Comparison of ENCODE assay signal across 9 mouse cellular contexts in genomic region chr11:85840803-85841145, GRCm38 (mm10). TPM values are rescaled to one million over a fixed set of nuclear protein-coding genes. Genes with fewer than 3 reads are reported as not detected.
DNase-seq lines count a peak whose midpoint lies in the region; ATAC-seq and TF ChIP-seq lines count a peak whose summit lies in the region.
"Had no signal": no experiment of that assay in that cellular context is flagged by ENCODE, and none has a peak within 500 bp of the region (broad histone marks: within the 10 kb centered on the region; RNA-seq: fewer than 3 reads in every experiment).

No protein-coding gene starts in this region.

- no peak overlapping the region for H3K27ac ChIP-seq in testis, adult 2 months (ENCODE audit: control insufficient read depth, insufficient read depth, low read depth, low read length)
- peak overlapping the region; percentile 68 for H3K27ac ChIP-seq in limb, embryonic 11.5 days (replicated peaks; ENCODE audit: low read depth, low read length)
- 0 out of 2 replicates have a peak overlapping the region, but pooled peaks have one; percentile 3 for H3K27ac ChIP-seq in stomach, embryonic 15.5 days

- H3K4me3 ChIP-seq in testis, adult 2 months (ENCODE audit: control insufficient read depth, low read depth, low read length): peak overlapping the region; percentile 2
- H3K4me3 ChIP-seq in limb, embryonic 11.5 days (ENCODE audit: low read depth, low read length): peak overlapping the region; percentile 31
- peak overlapping the region; percentile 15; the same call in 1 of the 2 replicates for H3K4me3 ChIP-seq in stomach, embryonic 15.5 days (replicated peaks)

- no peaks in the 10 kb centered on the region; the same call in 1 of the 2 replicates for H3K9me3 ChIP-seq in limb, embryonic 11.5 days (ENCODE audit: control insufficient read depth, low read length)
- H3K9me3 ChIP-seq in stomach, embryonic 15.5 days: no peaks in the 10 kb centered on the region

- H3K27me3 ChIP-seq in testis, adult 2 months (ENCODE audit: control insufficient read depth, insufficient read depth, low read length): peaks cover 5% of the 10 kb centered on the region
- peaks cover 51% of the 10 kb centered on the region for H3K27me3 ChIP-seq in limb, embryonic 11.5 days (ENCODE audit: control insufficient read depth, insufficient read depth, low read length)
- H3K27me3 ChIP-seq in stomach, embryonic 15.5 days (replicated peaks): peaks cover 51% of the 10 kb centered on the region

- no peak for ATAC-seq in limb, embryonic 11.5 days (ENCODE audit: insufficient number of reproducible peaks, low FRiP score, low TSS enrichment, low read depth)
- ATAC-seq in stomach, embryonic 15.5 days (ENCODE audit: insufficient read depth, low FRiP score, low read depth): no peak
- no peak for ATAC-seq in megakaryocyte progenitor cell, adult 5-6 weeks (replicated peaks; ENCODE audit: poor library complexity)

- TF ChIP-seq CTCF in testis, adult 2 months (IDR thresholded peaks at IDR 0.05; ENCODE audit: control insufficient read depth, insufficient read depth, insufficient replicate concordance, low read depth, low read length): no peak

- peak overlapping the region; percentile 90 for H3K4me2 ChIP-seq in limb, embryonic 11.5 days (ENCODE audit: low read depth, severe bottlenecking)
- peak overlapping the region; percentile 95 for H3K4me2 ChIP-seq in stomach, embryonic 15.5 days

- no peaks in the 10 kb centered on the region for H3K36me3 ChIP-seq in testis, adult 2 months (ENCODE audit: control insufficient read depth, insufficient read depth, low read length)
- H3K36me3 ChIP-seq in limb, embryonic 11.5 days (ENCODE audit: control insufficient read depth, insufficient read depth, low read length): no peaks in the 10 kb centered on the region
- no peaks in the 10 kb centered on the region for H3K36me3 ChIP-seq in stomach, embryonic 15.5 days

- DNase-seq in embryo, embryonic 10.5 days (ENCODE audit: low spot score): peak; percentile 38
- no peak for DNase-seq in embryo, embryonic 10 days (ENCODE audit: low spot score)
- DNase-seq in testis, postnatal 14 days (ENCODE audit: low spot score): no peak
- peak; percentile 65 for DNase-seq in limb, embryonic 11.5 days (ENCODE audit: low spot score)
- no peak for DNase-seq in layer of hippocampus, adult 11-12 months (ENCODE audit: low spot score)

- WGBS in limb, embryonic 11.5 days: 5% methylated on average over 21 of the region's 21 CpGs
- WGBS in stomach, embryonic 15.5 days: 27% methylated on average over 21 of the region's 21 CpGs

- H3K9ac ChIP-seq in limb, embryonic 11.5 days (ENCODE audit: low read length): peak overlapping the region; percentile 70
- no peak overlapping the region for H3K9ac ChIP-seq in stomach, embryonic 15.5 days

- no peak for TF ChIP-seq POLR2A in testis, adult 2 months (IDR thresholded peaks at IDR 0.05; ENCODE audit: control insufficient read depth, low read depth, low read length)

- peaks cover 59% of the 10 kb centered on the region for H3K4me1 ChIP-seq in testis, adult 2 months (ENCODE audit: control insufficient read depth, insufficient read depth, low read length)
- peaks cover 34% of the 10 kb centered on the region for H3K4me1 ChIP-seq in limb, embryonic 11.5 days (ENCODE audit: control insufficient read depth, insufficient read depth, low read length)
- peaks cover 42% of the 10 kb centered on the region for H3K4me1 ChIP-seq in stomach, embryonic 15.5 days

RNA-seq across cellular contexts. Expression of gene Tbx2, which starts 8.4 kb away (rescaled TPM):
- 2.3 and 4.0 TPM in 2 replicates for polyA plus RNA-seq in testis, adult 2 months (2012; rRNA removed)
- 11.3 and 14.9 TPM in 2 replicates for polyA plus RNA-seq in limb, embryonic 11.5 days (2014; fragmentation: Nextera tagmentation; extraction: Ambion mirVana)
- polyA plus RNA-seq in stomach, embryonic 15.5 days (2015; fragmentation: Nextera tagmentation; extraction: Ambion mirVana): 6.0 and 6.6 TPM in 2 replicates
- 0.10 TPM in 1 of 2 replicates, not detected in the other for total RNA-seq in megakaryocyte progenitor cell, adult 5-6 weeks (2015)
- total RNA-seq in megakaryocyte progenitor cell, adult 5-6 weeks (2017): not detected in 2 replicates

RNA-seq across cellular contexts. Expression of gene Gm11444, which starts 9.4 kb away (rescaled TPM):
- polyA plus RNA-seq in testis, adult 2 months (2012; rRNA removed): 5.7 and 8.4 TPM in 2 replicates
- not detected in 2 replicates for polyA plus RNA-seq in limb, embryonic 11.5 days (2014; fragmentation: Nextera tagmentation; extraction: Ambion mirVana)
- not detected in 2 replicates for polyA plus RNA-seq in stomach, embryonic 15.5 days (2015; fragmentation: Nextera tagmentation; extraction: Ambion mirVana)
- not detected in 2 replicates for total RNA-seq in megakaryocyte progenitor cell, adult 5-6 weeks (2015)
- not detected in 2 replicates for total RNA-seq in megakaryocyte progenitor cell, adult 5-6 weeks (2017)
- polyA plus RNA-seq: gonadal fat pad, adult 2 months had no signal

RNA-seq across cellular contexts. Expression of gene Tbx4, which starts 45.4 kb away (rescaled TPM):
- 0.61 TPM in 2 replicates for polyA plus RNA-seq in testis, adult 2 months (2012; rRNA removed)
- polyA plus RNA-seq in limb, embryonic 11.5 days (2014; fragmentation: Nextera tagmentation; extraction: Ambion mirVana): 36.3 and 36.7 TPM in 2 replicates
- polyA plus RNA-seq in stomach, embryonic 15.5 days (2015; fragmentation: Nextera tagmentation; extraction: Ambion mirVana): 0.28 and 0.30 TPM in 2 replicates
- total RNA-seq in megakaryocyte progenitor cell, adult 5-6 weeks (2015): not detected in 2 replicates
- total RNA-seq in megakaryocyte progenitor cell, adult 5-6 weeks (2017): not detected in 2 replicates

Comparison
In these comparisons a context has a peak if more than half of its experiments do, and no peak if none do; other contexts are left out.
1. DNase-seq: peak in embryo, embryonic 10.5 days (single experiment) and limb, embryonic 11.5 days (single experiment); none in embryo, embryonic 10 days (single experiment), testis, postnatal 14 days (single experiment) and layer of hippocampus, adult 11-12 months (single experiment).
2. RNA of gene Tbx4, which starts 45.4 kb away (polyA plus RNA-seq): 36.3 to 36.7 TPM in limb, embryonic 11.5 days; 0.61 TPM in testis, adult 2 months and 0.28 to 0.30 TPM in stomach, embryonic 15.5 days; every median in the first group is over 10 times any median in the second.
3. Peak in every context shown above with its lines, with median percentiles within 50 percentile points of each other: H3K4me3 ChIP-seq.